Mouse (Mus musculus) embryonic facial prominence, embryonic 11.5 days (tissue): ENCODE measurements at regions not wholly inside any gene's neighbourhood (a gene's known extent, or its start where the extent isn't known, plus 50 kb on each side); places are given as distances from the start of the nearest gene placed in this dataset.
A peak's percentile ranks its signal among the peaks of the same experiment; 100 is the strongest.

Source experiments
- ATAC-seq: fragments of 200-750 bp; cut with Nextera tagmentation; replicated peaks from 2 replicates; pipeline ENCODE4 v1.8.0; 2017; ENCODE audit warnings: low read depth; ENCODE audit not compliant: insufficient number of reproducible peaks, low FRiP score, low TSS enrichment
- DNase-seq: peaks from one replicate; pipeline ENCODE4 v3.0.0-alpha.2; 2015; ENCODE audit warnings: low spot score
- H3K27ac ChIP-seq: fragments of 300-500 bp; sonication (generic); replicated peaks from 2 replicates; pipeline ENCODE4 v1.5.1; 2014; ENCODE audit warnings: mild to moderate bottlenecking, low read depth, low read length, control low read depth
- H3K27me3 ChIP-seq: fragments of 300-500 bp; sonication (generic); 2 replicates; pipeline ENCODE4 v1.6.1; 2014; ENCODE audit warnings: mild to moderate bottlenecking, low read length, moderate library complexity, mixed read lengths; ENCODE audit not compliant: control insufficient read depth, insufficient read depth
- H3K36me3 ChIP-seq: fragments of 300-500 bp; sonication (generic); replicated peaks from 2 replicates; pipeline ENCODE4 v1.6.1; 2014; ENCODE audit warnings: low read depth, mild to moderate bottlenecking, low read length, moderate library complexity, mixed read lengths; ENCODE audit not compliant: control insufficient read depth, insufficient read depth
- H3K4me1 ChIP-seq: fragments of 300-500 bp; sonication (generic); 2 replicates; pipeline ENCODE4 v1.6.1; 2014; ENCODE audit warnings: low read length, mixed read lengths; ENCODE audit not compliant: control insufficient read depth, insufficient read depth
- H3K4me2 ChIP-seq: fragments of 300-500 bp; sonication (generic); 2 replicates; pipeline ENCODE4 v1.6.1; 2014; ENCODE audit warnings: low read depth, mild to moderate bottlenecking, control low read depth, low read length, moderate library complexity
- H3K4me3 ChIP-seq: fragments of 300-500 bp; sonication (generic); 2 replicates; pipeline ENCODE4 v1.5.1; 2014; ENCODE audit warnings: low read depth, low read length, control low read depth
- H3K9ac ChIP-seq: fragments of 300-500 bp; sonication (generic); replicated peaks from 2 replicates; pipeline ENCODE4 v1.6.1; 2014; ENCODE audit warnings: mild to moderate bottlenecking, control low read depth, low read length
- H3K9me3 ChIP-seq: fragments of 300-500 bp; sonication (generic); replicated peaks from 2 replicates; pipeline ENCODE4 v1.6.1; 2016; ENCODE audit warnings: mild to moderate bottlenecking, low read length, inconsistent platforms, mixed read lengths; ENCODE audit not compliant: control insufficient read depth
- WGBS: fragments of 180-500 bp; shearing (Covaris S2); extraction: QIAGEN DNeasy Blood & Tissue Kit; methylation state at CpG from one replicate; pipeline ENCODE4 v1.1.7; 2014; 5-methylcytosine and 5-hydroxymethylcytosine counted together

- H3K4me3 ChIP-seq: no peak overlapping the region
- H3K27me3 ChIP-seq: no peaks in the 10 kb centered on the region
- H3K9me3 ChIP-seq: no peaks in the 10 kb centered on the region
- no peak for ATAC-seq
- no peak overlapping the region for H3K27ac ChIP-seq
- H3K4me2 ChIP-seq: no peak overlapping the region
- peak; percentile 40 for DNase-seq
- no peak overlapping the region for H3K9ac ChIP-seq
- no peaks in the 10 kb centered on the region for H3K4me1 ChIP-seq
- H3K36me3 ChIP-seq: no peaks in the 10 kb centered on the region
These were observed 86.3 kb downstream of the Kcnk1 start for GRCm38 (mm10) chr8:126081279-126081678.

GRCm38 (mm10) chr8:126082827-126083226, 87.9 kb downstream of the Kcnk1 start:
- Histone ChIP-seq H3K4me1 (no peaks in the 10 kb centered on the region), H3K4me3 (no peak overlapping the region), H3K27ac (no peak overlapping the region), H3K4me2 (no peak overlapping the region), H3K9me3 (no peaks in the 10 kb centered on the region), H3K27me3 (no peaks in the 10 kb centered on the region), H3K36me3 (no peaks in the 10 kb centered on the region), H3K9ac (no peak overlapping the region)
- DNase-seq (no peak), ATAC-seq (no peak)
- WGBS: 79% methylated on average over 1 of the region's 1 CpGs

GRCm38 (mm10) chr8:126090772-126091171, 95.8 kb downstream of the Kcnk1 start:
- Histone ChIP-seq H3K27ac (no peak overlapping the region), H3K9me3 (no peaks in the 10 kb centered on the region), H3K36me3 (no peaks in the 10 kb centered on the region), H3K27me3 (no peaks in the 10 kb centered on the region), H3K4me3 (no peak overlapping the region), H3K9ac (no peak overlapping the region), H3K4me1 (no peaks in the 10 kb centered on the region), H3K4me2 (no peak overlapping the region)
- no peak for ATAC-seq
- no peak for DNase-seq
- WGBS: 69% methylated on average over 1 of the region's 1 CpGs

- Histone ChIP-seq H3K9ac (no peak overlapping the region), H3K4me2 (no peak overlapping the region), H3K9me3 (no peaks in the 10 kb centered on the region), H3K27ac (no peak overlapping the region), H3K27me3 (no peaks in the 10 kb centered on the region), H3K4me3 (no peak overlapping the region), H3K36me3 (no peaks in the 10 kb centered on the region), H3K4me1 (no peaks in the 10 kb centered on the region)
- DNase-seq (no peak), ATAC-seq (no peak)
- 71% methylated on average over 2 of the region's 2 CpGs for WGBS
These were observed 99.0 kb downstream of the Kcnk1 start for GRCm38 (mm10) chr8:126094005-126094404.

- Histone ChIP-seq H3K4me2 (no peak overlapping the region), H3K27me3 (no peaks in the 10 kb centered on the region), H3K9me3 (no peaks in the 10 kb centered on the region), H3K27ac (no peak overlapping the region), H3K4me3 (no peak overlapping the region), H3K9ac (no peak overlapping the region), H3K36me3 (no peaks in the 10 kb centered on the region), H3K4me1 (no peaks in the 10 kb centered on the region)
- WGBS: 90% methylated on average over 6 of the region's 6 CpGs
- DNase-seq: no peak
- ATAC-seq: no peak
These were observed 101.1 kb downstream of the Kcnk1 start for GRCm38 (mm10) chr8:126096056-126096455.

- Histone ChIP-seq H3K4me1 (no peaks in the 10 kb centered on the region), H3K36me3 (no peaks in the 10 kb centered on the region), H3K9ac (no peak overlapping the region), H3K4me2 (no peak overlapping the region), H3K27me3 (no peaks in the 10 kb centered on the region), H3K9me3 (no peaks in the 10 kb centered on the region), H3K4me3 (no peak overlapping the region), H3K27ac (no peak overlapping the region)
- no peak for ATAC-seq
- 71% methylated on average over 9 of the region's 9 CpGs for WGBS
- no peak for DNase-seq
These were observed 101.7 kb downstream of the Kcnk1 start for GRCm38 (mm10) chr8:126096636-126097170.

- ATAC-seq (no peak), DNase-seq (no peak)
- no peak overlapping the region for H3K4me3 ChIP-seq
- H3K36me3 ChIP-seq: no peaks in the 10 kb centered on the region
- WGBS: 82% methylated on average over 6 of the region's 6 CpGs
- H3K9ac ChIP-seq: no peak overlapping the region
- no peak overlapping the region for H3K4me2 ChIP-seq
- H3K4me1 ChIP-seq: no peaks in the 10 kb centered on the region
- H3K9me3 ChIP-seq: no peaks in the 10 kb centered on the region
- no peak overlapping the region for H3K27ac ChIP-seq
- H3K27me3 ChIP-seq: no peaks in the 10 kb centered on the region
These were observed 103.9 kb downstream of the Kcnk1 start for GRCm38 (mm10) chr8:126098886-126099285.

GRCm38 (mm10) chr8:126099889-126100288, 104.9 kb downstream of the Kcnk1 start:
- no peak for ATAC-seq
- no peaks in the 10 kb centered on the region for H3K36me3 ChIP-seq
- WGBS: 65% methylated on average over 4 of the region's 4 CpGs

More at GRCm38 (mm10) chr8:126099889-126100288, 104.9 kb downstream of the Kcnk1 start:
- Histone ChIP-seq H3K4me1 (no peaks in the 10 kb centered on the region), H3K27ac (no peak overlapping the region), H3K4me2 (no peak overlapping the region), H3K4me3 (no peak overlapping the region), H3K9me3 (no peaks in the 10 kb centered on the region), H3K27me3 (no peaks in the 10 kb centered on the region), H3K9ac (no peak overlapping the region)
- DNase-seq: no peak
